Mouse (Mus musculus) stomach, postnatal 0 days (tissue): Measurements from ENCODE around the gene Eif2b5.

ENCODE experiments used
- CTCF ChIP-seq: IDR thresholded peaks from 2 replicates; pipeline ENCODE4 v1.5.1; 2016; ENCODE audit warnings: antibody characterized with exemption, low read depth, mild to moderate bottlenecking, moderate library complexity
- EP300 ChIP-seq: optimal IDR thresholded peaks from 2 replicates; pipeline ENCODE3; 2016; ENCODE audit warnings: antibody characterized with exemption

- no peak for TF ChIP-seq CTCF
- no peak for TF ChIP-seq EP300
These were observed 39.1 kb downstream of the Eif2b5 start for GRCm38 (mm10) chr16:20537601-20538320.
